Mouse (Mus musculus): ENCODE measurements around the gene Arhgap4. TPM values are rescaled to one million over a fixed set of nuclear protein-coding genes. Genes with fewer than 3 reads are reported as not detected.

Arhgap4 gene
- total RNA-seq, 2 experiments from 2014 or later, result 1.8 to 2.0 TPM

GRCm38 (mm10) chrX:73914827-73915703, 6.6 kb downstream of the Arhgap4 start:
- peak; percentile 88 for DNase-seq

GRCm38 (mm10) chrX:73911588-73911987, 10.1 kb downstream of the Arhgap4 start:
- no peak for DNase-seq

GRCm38 (mm10) chrX:73911156-73911555, 10.5 kb downstream of the Arhgap4 start:
- no peak for DNase-seq

- no peak for DNase-seq
These were observed 11.2 kb downstream of the Arhgap4 start for GRCm38 (mm10) chrX:73910451-73910850.

GRCm38 (mm10) chrX:73910049-73910448, 11.6 kb downstream of the Arhgap4 start:
- DNase-seq, result no peak

- DNase-seq, result no peak
These were observed 23.7 kb downstream of the Arhgap4 start for GRCm38 (mm10) chrX:73897959-73898358.

GRCm38 (mm10) chrX:73895719-73896118, 26.0 kb downstream of the Arhgap4 start, which contains the start of gene L1cam:
TSS of gene L1cam (minus strand) at chrX:73896105.
- peak; percentile 59 for DNase-seq

- DNase-seq, result no peak
These were observed 28.8 kb downstream of the Arhgap4 start for GRCm38 (mm10) chrX:73892833-73893232.

- no peak for DNase-seq
These were observed 30.0 kb downstream of the Arhgap4 start, which contains the start of gene Avpr2 for GRCm38 (mm10) chrX:73891551-73892152. TSS of gene Avpr2 (plus strand) at chrX:73892102.

GRCm38 (mm10) chrX:73881463-73881862, 40.2 kb downstream of the Arhgap4 start:
- no peak for DNase-seq

- DNase-seq, result no peak
These were observed 40.6 kb downstream of the Arhgap4 start for GRCm38 (mm10) chrX:73881036-73881427.

GRCm38 (mm10) chrX:73880194-73881035, 41.3 kb downstream of the Arhgap4 start:
- no peak for DNase-seq

- no peak for DNase-seq
These were observed 44.7 kb downstream of the Arhgap4 start for GRCm38 (mm10) chrX:73877014-73877413.

- DNase-seq, result no peak
These were observed 45.8 kb downstream of the Arhgap4 start for GRCm38 (mm10) chrX:73875881-73876280.

- no peak for DNase-seq
These were observed 49.7 kb downstream of the Arhgap4 start for GRCm38 (mm10) chrX:73871956-73872355.

GRCm38 (mm10) chrX:73871474-73871873, 50.2 kb downstream of the Arhgap4 start:
- no peak for DNase-seq

GRCm38 (mm10) chrX:73869334-73869733, 52.3 kb downstream of the Arhgap4 start:
- DNase-seq, result peak; percentile 43

- DNase-seq, result no peak
These were observed 53.8 kb downstream of the Arhgap4 start for GRCm38 (mm10) chrX:73867852-73868251.

- no peak for DNase-seq
These were observed 54.4 kb downstream of the Arhgap4 start for GRCm38 (mm10) chrX:73867256-73867655.

- DNase-seq, result no peak
These were observed 57.0 kb downstream of the Arhgap4 start for GRCm38 (mm10) chrX:73864692-73865091.

GRCm38 (mm10) chrX:73855087-73855408, 66.6 kb downstream of the Arhgap4 start:
- DNase-seq, result no peak

- DNase-seq, result peak; percentile 28
These were observed 67.2 kb downstream of the Arhgap4 start for GRCm38 (mm10) chrX:73854326-73855086.

Measured in heart, postnatal 4 days (tissue).